Mouse (Mus musculus): Measurements from ENCODE around the gene Bicral.

DNA sequence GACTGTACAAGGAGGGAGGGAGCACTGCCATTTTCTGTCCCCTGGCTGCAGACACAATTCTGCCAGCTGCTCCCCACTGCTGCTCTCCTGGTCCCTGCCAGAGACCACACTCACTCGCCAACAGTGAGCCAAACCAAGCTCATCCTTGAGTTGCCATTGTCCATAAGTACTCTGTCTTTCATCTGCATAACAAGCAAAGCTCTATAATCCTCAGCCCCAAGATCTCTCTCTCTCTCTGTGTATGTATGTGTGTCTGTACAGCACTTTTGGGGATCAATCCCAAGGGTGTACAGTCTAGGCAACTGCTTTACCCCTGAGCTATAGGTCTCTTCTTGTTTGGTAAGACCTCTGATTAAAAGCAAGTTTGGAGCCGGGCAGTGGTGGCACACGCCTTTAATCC lies 47.6 kb downstream of the Bicral start:
- no peak for TF ChIP-seq CTCF (conservative IDR thresholded peaks at IDR 0.05; ENCODE audit: low read length)
- TF ChIP-seq NANOG (IDR thresholded peaks at IDR 0.05; ENCODE audit: borderline replicate concordance, low read length), result peak; percentile 66
- peak; percentile 84; the same call in 1 of the 2 replicates for TF ChIP-seq POU5F1 (IDR thresholded peaks at IDR 0.05; ENCODE audit: borderline replicate concordance, low read length)
